Mouse (Mus musculus) right cerebral cortex, adult 18-20 months (tissue): ENCODE data around the gene Itln1.
A peak's percentile ranks its signal among the peaks of the same experiment; 100 is the strongest.
"Not testable (repeated sequence)": the region's sequence is repeated elsewhere in the genome, so short reads cannot be mapped to it uniquely, and the experiment has no call there.

Experiments
- DNase-seq: peaks from one replicate; pipeline ENCODE4 v3.0.0; 2022; ENCODE audit warnings: mixed read lengths

Gene Itln1

DNA sequence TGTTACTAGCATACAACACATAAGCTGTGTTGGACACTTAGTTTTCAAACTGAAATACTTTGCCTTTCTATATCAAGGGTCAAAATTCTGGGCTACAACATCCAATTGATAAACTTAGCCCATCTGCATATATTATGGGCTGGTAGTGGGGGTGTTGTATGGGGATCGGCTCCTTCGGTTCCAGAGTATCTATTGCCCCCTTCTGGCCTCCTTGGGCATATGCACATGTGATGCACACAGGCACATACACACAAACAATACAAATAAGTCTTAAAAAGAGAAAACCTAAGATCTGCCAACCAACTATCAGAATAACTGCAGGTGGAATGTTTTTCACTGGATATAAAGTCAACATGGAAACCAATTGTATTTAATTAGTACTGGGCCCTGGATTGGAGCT lies 21.9 kb downstream of the Itln1 start:
- no peak for DNase-seq

GRCm38 (mm10) chr1:171504586-171504985 lies 30.5 kb downstream of the Itln1 start:
- no peak for DNase-seq

DNA sequence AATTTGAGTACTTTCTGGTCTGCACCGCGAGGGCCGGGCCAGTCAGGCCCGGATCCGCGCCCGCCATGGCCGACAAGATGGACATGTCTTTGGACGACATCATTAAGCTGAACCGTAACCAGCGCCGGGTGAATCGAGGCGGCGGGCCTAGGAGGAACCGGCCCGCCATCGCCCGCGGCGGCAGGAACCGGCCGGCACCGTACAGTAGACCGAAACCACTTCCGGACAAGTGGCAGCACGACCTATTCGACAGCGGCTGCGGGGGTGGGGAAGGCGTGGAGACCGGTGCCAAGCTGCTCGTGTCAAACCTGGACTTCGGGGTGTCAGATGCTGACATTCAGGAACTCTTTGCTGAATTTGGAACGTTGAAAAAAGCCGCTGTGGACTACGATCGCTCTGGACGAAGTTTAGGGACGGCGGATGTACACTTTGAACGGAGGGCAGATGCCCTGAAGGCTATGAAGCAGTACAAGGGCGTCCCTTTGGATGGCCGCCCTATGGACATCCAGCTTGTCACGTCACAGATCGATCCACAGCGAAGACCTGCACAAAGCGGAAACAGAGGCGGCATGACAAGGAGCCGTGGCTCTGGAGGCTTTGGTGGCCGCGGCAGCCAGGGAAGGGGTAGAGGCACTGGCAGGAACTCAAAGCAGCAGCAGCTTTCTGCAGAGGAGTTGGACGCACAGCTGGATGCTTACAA lies 31.4 kb downstream of the Itln1 start:
- peak; percentile 61 for DNase-seq

GRCm38 (mm10) chr1:171503250-171503591 lies 31.9 kb downstream of the Itln1 start, which contains the start of gene Alyref2:
Gene Alyref2, plus strand, starts transcription at chr1:171503478.
- DNase-seq: peak; percentile 93

- DNase-seq: no peak
Measured at GRCm38 (mm10) chr1:171502388-171503249, 32.5 kb downstream of the Itln1 start.

- no peak for DNase-seq
Measured at GRCm38 (mm10) chr1:171501636-171502080, 33.4 kb downstream of the Itln1 start.

DNA sequence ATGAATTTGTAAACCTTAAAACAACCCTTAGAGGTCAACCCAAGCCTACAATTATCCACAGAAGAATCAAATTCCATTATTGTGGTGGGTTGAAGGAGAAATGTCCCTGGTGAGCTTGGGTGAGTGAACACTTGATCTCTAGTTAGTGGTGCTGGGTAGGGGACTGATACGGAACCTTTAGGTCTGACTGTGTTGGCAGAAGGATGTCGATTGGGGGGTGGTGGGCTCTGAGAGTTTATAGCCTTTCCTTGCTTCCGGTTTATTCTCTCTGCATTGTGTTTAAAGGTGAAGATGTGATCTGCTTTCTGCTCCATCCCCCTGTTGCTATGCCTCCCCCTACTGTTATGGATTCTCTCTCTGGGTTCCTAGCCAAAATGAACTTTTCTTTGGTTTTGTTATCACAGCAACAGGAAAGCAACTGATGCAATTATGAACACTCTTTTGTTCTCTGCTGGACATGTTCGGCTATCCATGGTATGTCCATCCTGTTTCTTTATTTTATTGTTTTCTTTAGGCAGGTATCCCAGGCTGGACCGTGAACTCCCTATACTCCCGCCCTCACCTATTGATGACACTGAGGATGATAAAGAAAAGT lies 34.0 kb downstream of the Itln1 start:
- no peak for DNase-seq

DNA sequence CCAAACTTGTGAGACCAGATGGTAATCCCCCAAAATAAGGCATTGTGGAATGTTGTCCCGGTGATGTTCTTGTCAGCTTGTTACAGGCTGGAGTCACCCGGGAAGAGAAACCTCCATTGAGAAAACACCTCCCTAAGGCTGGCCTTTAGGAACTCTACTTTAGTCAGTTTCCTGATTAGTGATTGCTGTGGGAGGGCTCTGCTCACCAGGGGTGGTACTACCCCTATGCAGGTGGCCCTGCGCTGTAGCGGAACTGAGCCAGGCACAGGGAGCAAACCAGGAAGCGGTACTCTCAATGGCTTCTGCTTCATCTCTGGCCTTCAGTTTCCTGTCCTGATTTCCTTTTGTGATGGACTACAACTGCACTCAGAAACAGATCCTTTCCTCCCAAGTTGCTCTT lies 35.2 kb downstream of the Itln1 start:
- no peak for DNase-seq

- no peak for DNase-seq
Measured at GRCm38 (mm10) chr1:171495371-171495770, 39.7 kb downstream of the Itln1 start.

GRCm38 (mm10) chr1:171494241-171494640 lies 40.9 kb downstream of the Itln1 start:
- DNase-seq: no peak

- peak; percentile 71 for DNase-seq
Measured at GRCm38 (mm10) chr1:171478968-171479367, 56.1 kb downstream of the Itln1 start.

DNA sequence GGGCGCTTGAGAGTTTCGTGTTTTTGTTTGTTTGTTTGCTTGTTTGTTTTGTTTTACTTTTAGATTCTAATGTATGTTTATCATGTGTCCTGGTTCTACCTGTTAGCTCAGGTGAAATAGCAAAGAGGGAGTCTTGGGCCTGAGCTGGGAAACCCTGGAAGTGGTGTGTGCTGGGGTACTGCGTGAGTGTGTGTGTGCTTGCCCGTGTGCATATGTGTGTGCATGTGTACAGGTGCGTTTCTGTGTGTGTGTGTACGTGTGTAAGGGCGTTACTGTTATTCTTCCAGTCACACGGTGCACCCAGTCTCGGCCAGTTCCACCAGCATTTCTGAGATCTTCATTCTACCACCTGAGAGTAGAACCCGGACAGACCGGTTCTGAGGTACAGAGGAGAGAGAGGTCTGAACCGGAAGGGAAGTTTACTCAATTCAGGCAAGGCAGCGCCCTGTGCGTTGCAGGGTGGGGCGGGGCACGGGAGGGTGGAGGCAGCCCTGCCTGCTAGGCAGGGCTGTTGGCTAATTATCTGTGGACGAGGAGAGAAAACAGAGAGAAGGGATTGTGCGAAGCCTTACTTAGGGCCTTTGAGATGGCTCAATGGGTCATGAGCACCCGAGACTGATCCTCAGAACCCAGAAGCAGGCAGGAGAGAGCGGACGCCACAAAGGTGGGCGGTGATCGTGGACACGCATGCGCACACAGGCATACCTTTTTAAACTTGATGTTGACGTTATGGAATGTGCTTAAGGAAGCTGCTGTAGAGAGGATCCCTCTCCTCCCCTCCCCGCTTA lies 57.1 kb downstream of the Itln1 start:
- DNase-seq: no peak

GRCm38 (mm10) chr1:171477123-171477522 lies 58.0 kb downstream of the Itln1 start:
- DNase-seq: no peak

GRCm38 (mm10) chr1:171473920-171474640 lies 61.0 kb downstream of the Itln1 start:
- DNase-seq: no peak

DNA sequence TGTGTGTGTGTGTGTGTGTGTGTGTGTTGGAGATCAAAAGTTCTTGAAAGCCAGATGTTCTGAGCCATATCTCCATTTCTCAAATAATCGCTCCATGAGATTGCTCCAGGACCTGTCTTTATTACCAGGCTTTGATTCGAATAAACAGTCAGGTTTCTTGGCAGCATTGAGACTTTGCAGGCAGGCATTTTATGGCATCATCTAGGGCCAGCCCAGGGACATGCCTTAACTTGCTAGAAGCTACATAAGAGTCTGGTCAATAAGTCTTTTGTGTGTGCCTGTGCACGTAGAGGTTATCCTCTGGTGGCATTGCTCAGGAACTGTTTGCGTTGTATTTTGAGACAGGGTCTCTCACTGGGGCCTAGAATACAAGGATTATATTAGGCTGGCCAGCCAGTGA lies 61.6 kb downstream of the Itln1 start:
- no peak for DNase-seq

- not testable (repeated sequence) for DNase-seq
Measured at GRCm38 (mm10) chr1:171471941-171472340, 63.2 kb downstream of the Itln1 start.

GRCm38 (mm10) chr1:171471452-171471851 lies 63.6 kb downstream of the Itln1 start:
- DNase-seq: no peak

- no peak for DNase-seq
Measured at GRCm38 (mm10) chr1:171470896-171471295, 64.2 kb downstream of the Itln1 start.

- peak; percentile 16 for DNase-seq
Measured at GRCm38 (mm10) chr1:171470371-171470871, 64.7 kb downstream of the Itln1 start.

GRCm38 (mm10) chr1:171469678-171470077 lies 65.4 kb downstream of the Itln1 start:
- DNase-seq: no peak
